Mouse (Mus musculus) layer of hippocampus, adult 2 months (tissue): ENCODE measurements around the gene Ddx27. TPM values are rescaled to one million over a fixed set of nuclear protein-coding genes. Genes with fewer than 3 reads are reported as not detected.

Source experiments
- DNase-seq, 2 experiments: peaks; one replicate each; pipeline ENCODE4 v3.0.0; 2022; ENCODE audit warnings: low spot score in 2 of 2
- H3K27ac ChIP-seq: fragments of 200-600 bp; 2 replicates; pipeline ENCODE4 v1.8.1; 2022
- H3K4me3 ChIP-seq: fragments of 200-600 bp; 2 replicates; pipeline ENCODE4 v1.8.1; 2022; ENCODE audit warnings: mild to moderate bottlenecking
- CTCF ChIP-seq: fragments of 200-600 bp; conservative IDR thresholded peaks from 2 replicates; pipeline ENCODE4 v1.8.1; 2022; ENCODE audit warnings: antibody characterized with exemption, mild to moderate bottlenecking, moderate library complexity
- long read RNA-seq, 2 experiments: library from polyadenylated mRNA; stranded (forward); transcript quantifications; one replicate each; pipeline ENCODE4 v2.0.0; 2021; ENCODE audit warnings: borderline mapping rate in 2 of 2
- total RNA-seq, 2 experiments: library from RNA; stranded (reverse); gene quantifications; 2 replicates each; pipeline ENCODE4 v1.2.3; 2021

The Ddx27 gene
- total RNA-seq = 10 to 100 TPM; 32.8 to 37.5 TPM
- long read RNA-seq, experiment 1, transcript Ddx27-201 (21 exons, 2,714 nt) = major isoform, 17 of 25 reads
- long read RNA-seq, experiment 1, partial matches to known transcripts = 2 of 25 reads
- long read RNA-seq, experiment 1, other reads (novel, unspliced or antisense) = 6 of 25 reads
- long read RNA-seq, experiment 2, transcript Ddx27-201 (21 exons, 2,714 nt) = major isoform, 23 of 37 reads
- long read RNA-seq, experiment 2, partial matches to known transcripts = 5 of 37 reads
- long read RNA-seq, experiment 2, other reads (novel, unspliced or antisense) = 9 of 37 reads

GRCm38 (mm10) chr2:167014702-167015381 is at the start of gene Ddx27:
Gene Ddx27 (plus strand): TSS chr2:167015193.
- H3K4me3 ChIP-seq = peak within 1 kb of the TSS; percentile 93
- peak; percentile 90 to 93 for DNase-seq
- peak; percentile 29; the same call in 1 of the 2 replicates for TF ChIP-seq CTCF
- peak within 1 kb of the TSS; percentile 88 for H3K27ac ChIP-seq

DNA sequence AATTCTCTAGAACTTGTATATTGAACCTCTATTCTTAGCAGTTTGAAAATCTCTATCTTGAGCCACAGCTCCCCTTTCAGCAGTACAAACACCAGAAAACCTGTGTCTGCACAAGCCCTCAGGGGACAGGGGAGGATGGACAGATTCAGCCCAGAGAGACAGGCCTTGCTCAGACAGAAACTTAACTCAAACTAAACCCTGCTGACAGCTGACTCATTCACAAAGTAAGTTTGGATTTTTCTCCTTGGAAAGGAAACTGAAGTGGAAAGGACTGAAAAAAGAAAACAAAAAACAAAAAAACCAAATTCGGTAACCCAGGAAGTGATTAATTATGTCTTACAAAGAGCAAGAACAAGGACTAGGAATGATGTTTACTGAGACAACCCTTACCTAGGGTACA is 41.8 kb upstream of the Ddx27 start:
- no peak for DNase-seq
- no peak for TF ChIP-seq CTCF
- H3K4me3 ChIP-seq = no peak overlapping the region

DNA sequence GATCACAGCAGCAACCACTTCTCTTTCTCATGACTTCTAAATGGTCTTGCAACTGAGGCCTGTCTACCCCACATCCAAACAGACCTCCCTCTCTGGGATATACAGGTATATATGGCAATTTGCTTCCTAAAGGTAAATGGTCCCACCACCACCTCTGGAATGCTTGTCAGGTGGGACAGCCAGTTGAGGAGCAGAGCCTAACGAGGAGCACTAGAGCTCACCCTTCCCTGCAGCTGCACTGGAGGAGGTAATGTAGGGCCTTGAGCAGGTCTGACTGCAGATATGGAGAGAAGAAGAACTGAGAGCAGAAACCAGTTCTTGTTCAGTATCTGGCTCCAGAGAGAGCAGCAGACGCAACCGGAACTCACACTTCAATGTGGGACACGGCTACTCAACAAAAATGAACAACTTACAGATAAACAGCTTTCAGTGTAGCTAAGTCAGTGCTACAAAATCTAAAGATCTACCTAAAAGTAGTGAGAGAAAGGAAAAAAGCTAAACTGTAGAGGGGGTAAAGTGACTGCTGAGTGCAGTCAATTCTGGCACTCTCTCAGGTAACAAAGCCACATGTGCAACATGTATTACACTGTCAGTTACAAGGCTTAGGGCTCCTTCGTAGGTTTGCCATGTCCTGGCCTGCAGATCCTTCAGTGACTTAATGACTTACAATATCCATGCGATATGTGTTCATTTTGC is 40.7 kb upstream of the Ddx27 start:
- Histone ChIP-seq H3K4me3 (no peak overlapping the region), H3K27ac (peak overlapping the region; percentile 55; the same call in 1 of the 2 replicates)
- no peak for TF ChIP-seq CTCF
- no peak for DNase-seq

More for the DNA sequence above, 41.8 kb upstream of the Ddx27 start:
- no peak overlapping the region for H3K27ac ChIP-seq

DNA sequence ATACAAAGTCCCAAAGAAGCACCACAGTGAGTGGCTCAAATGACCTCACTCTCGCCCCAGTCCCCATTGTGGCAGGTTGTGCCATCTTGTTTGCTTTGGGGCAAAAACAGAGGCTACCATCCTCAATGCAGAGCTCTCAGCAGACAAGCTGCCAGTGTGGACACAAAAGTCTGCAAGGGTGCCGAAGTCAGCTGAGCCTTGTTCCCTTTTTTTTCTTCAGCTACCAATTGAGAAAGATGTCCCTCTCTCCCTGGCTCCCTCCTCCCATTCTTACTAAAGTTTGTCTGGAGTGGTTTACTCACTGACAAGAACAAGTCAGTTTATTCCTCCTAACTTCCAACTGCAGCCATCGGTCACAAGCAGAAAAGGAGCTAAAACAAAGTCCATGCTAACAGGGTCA is 38.6 kb upstream of the Ddx27 start:
- Histone ChIP-seq H3K27ac (peak overlapping the region; percentile 55), H3K4me3 (no peak overlapping the region)
- no peak for DNase-seq
- no peak for TF ChIP-seq CTCF

GRCm38 (mm10) chr2:166977490-166977889 is 37.5 kb upstream of the Ddx27 start:
- Histone ChIP-seq H3K27ac (peak overlapping the region; percentile 55), H3K4me3 (no peak overlapping the region)
- DNase-seq = no peak
- no peak for TF ChIP-seq CTCF

GRCm38 (mm10) chr2:166980161-166980560 is 34.8 kb upstream of the Ddx27 start:
- H3K27ac ChIP-seq = no peak overlapping the region
- no peak for DNase-seq
- H3K4me3 ChIP-seq = no peak overlapping the region
- TF ChIP-seq CTCF = no peak

DNA sequence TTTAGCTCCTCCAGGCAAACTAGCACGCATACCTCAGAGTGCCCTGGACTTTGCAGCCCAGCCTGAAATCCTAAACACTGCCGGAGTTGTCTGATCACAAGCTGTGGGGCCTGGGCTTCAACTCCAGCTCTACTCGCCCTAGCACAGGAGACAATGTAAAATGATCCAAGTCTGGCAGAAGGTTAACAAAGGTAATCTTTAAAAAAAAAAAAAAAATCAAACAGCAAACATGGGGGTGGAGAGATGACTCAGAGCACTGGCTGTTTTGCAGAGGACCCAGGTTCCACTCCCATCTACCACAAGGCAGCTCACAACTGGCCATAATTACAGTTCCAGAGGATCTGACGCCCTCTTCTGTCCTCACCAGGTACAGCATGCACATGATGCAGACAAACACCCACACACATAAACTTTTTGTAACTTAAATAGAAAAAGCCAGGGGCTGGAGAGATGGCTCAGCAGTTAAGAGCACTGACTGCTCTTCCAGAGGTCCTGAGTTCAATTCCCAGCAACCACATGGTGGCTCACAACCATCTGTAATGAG is 31.6 kb upstream of the Ddx27 start:
- TF ChIP-seq CTCF = peak; percentile 40
- no peak for DNase-seq
- no peak overlapping the region for H3K27ac ChIP-seq

GRCm38 (mm10) chr2:166990861-166991260 is 24.1 kb upstream of the Ddx27 start:
- DNase-seq = no peak
- peak; percentile 27 for TF ChIP-seq CTCF

More for the DNA sequence above, 31.6 kb upstream of the Ddx27 start:
- H3K4me3 ChIP-seq = no peak overlapping the region

GRCm38 (mm10) chr2:166991945-166992344 is 23.0 kb upstream of the Ddx27 start:
- no peak overlapping the region for H3K4me3 ChIP-seq
- no peak for DNase-seq
- no peak overlapping the region for H3K27ac ChIP-seq
- no peak for TF ChIP-seq CTCF

More at GRCm38 (mm10) chr2:166990861-166991260, 24.1 kb upstream of the Ddx27 start:
- no peak overlapping the region for H3K4me3 ChIP-seq
- no peak overlapping the region for H3K27ac ChIP-seq

DNA sequence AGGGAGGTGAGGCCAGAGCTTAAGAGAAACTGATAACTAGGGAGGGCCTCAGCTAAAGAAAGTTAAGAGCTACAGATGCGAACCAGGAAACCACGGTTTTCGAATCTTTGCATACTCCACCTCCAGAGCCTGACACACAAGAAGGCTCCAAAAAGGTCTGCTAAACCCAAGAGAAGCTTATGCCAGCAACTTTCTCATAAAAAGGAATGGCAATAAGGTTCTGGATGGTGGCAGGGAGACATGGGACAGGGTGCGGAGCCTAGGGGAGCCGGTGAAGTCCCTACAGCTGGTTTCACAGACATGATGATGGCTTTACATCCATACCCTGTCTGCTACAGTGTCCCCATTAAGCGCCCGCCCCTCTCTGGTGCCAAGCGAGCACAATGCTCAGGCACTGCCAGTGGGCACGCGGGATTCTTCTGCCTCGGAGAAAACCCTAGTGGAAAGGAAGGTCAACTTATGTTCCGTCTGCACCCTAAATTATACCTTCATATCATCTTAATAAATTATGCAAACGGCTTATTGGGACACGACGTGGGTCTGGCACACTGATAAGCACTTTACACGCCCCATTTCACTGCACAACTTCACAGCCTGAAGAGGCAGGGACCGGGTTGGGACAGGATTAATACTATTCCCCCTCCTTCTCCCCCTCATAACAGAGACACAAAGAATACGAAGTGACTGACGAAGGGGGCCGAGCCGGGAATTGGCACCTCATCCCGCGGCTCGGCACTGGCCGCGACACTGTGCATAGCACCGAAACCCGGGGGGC is 19.8 kb upstream of the Ddx27 start:
- DNase-seq = no peak
- peak overlapping the region; percentile 98 for H3K27ac ChIP-seq
- no peak for TF ChIP-seq CTCF
- peak overlapping the region; percentile 82 for H3K4me3 ChIP-seq

GRCm38 (mm10) chr2:166995796-166996532 is 19.0 kb upstream of the Ddx27 start, which contains the start of gene Stau1:
Gene Stau1 (minus strand): TSS chr2:166996299.
- Histone ChIP-seq H3K4me3 (peak within 1 kb of the TSS; percentile 82), H3K27ac (peak within 1 kb of the TSS; percentile 98)
- DNase-seq = peak; percentile 94 to 97
- 0 out of 2 replicates have a peak, but pooled peaks have one; percentile 6 for TF ChIP-seq CTCF
